Mouse (Mus musculus): Measurements from ENCODE around the gene Xkr7. TPM values are rescaled to one million over a fixed set of nuclear protein-coding genes. Genes with fewer than 3 reads are reported as not detected.
A peak's percentile ranks its signal among the peaks of the same experiment; 100 is the strongest.

Xkr7 gene
- polyA plus RNA-seq (2014; fragmentation: Nextera tagmentation; extraction: Ambion mirVana): 0.87 and 1.0 TPM in 2 replicates

- Histone ChIP-seq H3K4me1 (ENCODE audit: control insufficient read depth, insufficient read depth, low read length) (peaks cover 15% of the 10 kb centered on the region), H3K27ac (ENCODE audit: low read depth, low read length) (peak within 1 kb of the TSS; percentile 61), H3K27me3 (replicated peaks; ENCODE audit: control insufficient read depth, insufficient read depth, low read length) (peaks cover 11% of the 10 kb centered on the region; the same call in 1 of the 2 replicates), H3K36me3 (ENCODE audit: control insufficient read depth, insufficient read depth, low read length) (no peaks in the 10 kb centered on the region), H3K9ac (ENCODE audit: low read length) (peak within 1 kb of the TSS; percentile 73), H3K4me2 (ENCODE audit: low read length) (peak within 1 kb of the TSS; percentile 73), H3K9me3 (replicated peaks; ENCODE audit: control insufficient read depth, low read length) (no peaks in the 10 kb centered on the region), H3K4me3 (ENCODE audit: low read depth, low read length) (peak within 1 kb of the TSS; percentile 63)
- WGBS: 1% methylated on average over 22 of the region's 54 CpGs
- ATAC-seq (peak; percentile 84), DNase-seq (ENCODE audit: low spot score) (peak; percentile 69)
Measured at GRCm38 (mm10) chr2:153031126-153032082, at the start of gene Xkr7. Gene Xkr7 (plus strand): TSS chr2:153031852.

- WGBS: 0% methylated on average over 1 of the region's 1 CpGs
- H3K36me3 ChIP-seq (ENCODE audit: control insufficient read depth, insufficient read depth, low read length): no peaks in the 10 kb centered on the region
- ATAC-seq (peak; percentile 91), DNase-seq (ENCODE audit: low spot score) (peak; percentile 80)
- no peak overlapping the region for H3K27ac ChIP-seq (ENCODE audit: low read depth, low read length)
- no peaks in the 10 kb centered on the region for H3K4me1 ChIP-seq (ENCODE audit: control insufficient read depth, insufficient read depth, low read length)
- no peaks in the 10 kb centered on the region for H3K27me3 ChIP-seq (replicated peaks; ENCODE audit: control insufficient read depth, insufficient read depth, low read length)
- H3K4me3 ChIP-seq (ENCODE audit: low read depth, low read length): no peak overlapping the region
- no peaks in the 10 kb centered on the region for H3K9me3 ChIP-seq (replicated peaks; ENCODE audit: control insufficient read depth, low read length)
- no peak overlapping the region for H3K4me2 ChIP-seq (ENCODE audit: low read length)
- H3K9ac ChIP-seq (ENCODE audit: low read length): no peak overlapping the region
Measured at GRCm38 (mm10) chr2:152985582-152985981, 46.1 kb upstream of the Xkr7 start.

- Histone ChIP-seq H3K4me2 (ENCODE audit: low read length) (no peak overlapping the region), H3K36me3 (ENCODE audit: control insufficient read depth, insufficient read depth, low read length) (no peaks in the 10 kb centered on the region), H3K4me3 (ENCODE audit: low read depth, low read length) (no peak overlapping the region), H3K9ac (ENCODE audit: low read length) (no peak overlapping the region), H3K9me3 (replicated peaks; ENCODE audit: control insufficient read depth, low read length) (no peaks in the 10 kb centered on the region), H3K27ac (ENCODE audit: low read depth, low read length) (no peak overlapping the region), H3K4me1 (ENCODE audit: control insufficient read depth, insufficient read depth, low read length) (no peaks in the 10 kb centered on the region), H3K27me3 (replicated peaks; ENCODE audit: control insufficient read depth, insufficient read depth, low read length) (no peaks in the 10 kb centered on the region)
- DNase-seq (ENCODE audit: low spot score): no peak
- ATAC-seq: no peak
- 93% methylated on average over 9 of the region's 9 CpGs for WGBS
Measured at GRCm38 (mm10) chr2:152991529-152991928, 40.1 kb upstream of the Xkr7 start.

GRCm38 (mm10) chr2:152997046-152997445 lies 34.6 kb upstream of the Xkr7 start:
- H3K27ac ChIP-seq (ENCODE audit: low read depth, low read length): no peak overlapping the region
- H3K4me1 ChIP-seq (ENCODE audit: control insufficient read depth, insufficient read depth, low read length): no peaks in the 10 kb centered on the region
- WGBS: 52% methylated on average over 4 of the region's 4 CpGs
- no peak overlapping the region for H3K9ac ChIP-seq (ENCODE audit: low read length)
- no peaks in the 10 kb centered on the region for H3K36me3 ChIP-seq (ENCODE audit: control insufficient read depth, insufficient read depth, low read length)
- no peaks in the 10 kb centered on the region for H3K27me3 ChIP-seq (replicated peaks; ENCODE audit: control insufficient read depth, insufficient read depth, low read length)
- DNase-seq (ENCODE audit: low spot score): no peak
- no peak for ATAC-seq
- H3K4me3 ChIP-seq (ENCODE audit: low read depth, low read length): no peak overlapping the region
- no peak overlapping the region for H3K4me2 ChIP-seq (ENCODE audit: low read length)
- H3K9me3 ChIP-seq (replicated peaks; ENCODE audit: control insufficient read depth, low read length): no peaks in the 10 kb centered on the region

GRCm38 (mm10) chr2:153002492-153003248 lies 29.0 kb upstream of the Xkr7 start:
- no peak for ATAC-seq
- 89% methylated on average over 15 of the region's 15 CpGs for WGBS

GRCm38 (mm10) chr2:153003681-153004338 lies 27.8 kb upstream of the Xkr7 start:
- Histone ChIP-seq H3K4me3 (ENCODE audit: low read depth, low read length) (no peak overlapping the region), H3K9ac (ENCODE audit: low read length) (no peak overlapping the region), H3K27me3 (replicated peaks; ENCODE audit: control insufficient read depth, insufficient read depth, low read length) (no peaks in the 10 kb centered on the region), H3K36me3 (ENCODE audit: control insufficient read depth, insufficient read depth, low read length) (peaks cover 29% of the 10 kb centered on the region), H3K9me3 (replicated peaks; ENCODE audit: control insufficient read depth, low read length) (no peaks in the 10 kb centered on the region), H3K4me2 (ENCODE audit: low read length) (no peak overlapping the region), H3K27ac (ENCODE audit: low read depth, low read length) (no peak overlapping the region), H3K4me1 (ENCODE audit: control insufficient read depth, insufficient read depth, low read length) (peaks cover 4% of the 10 kb centered on the region; the same call in 1 of the 2 replicates)
- DNase-seq (ENCODE audit: low spot score) (peak; percentile 55), ATAC-seq (peak; percentile 50)
- 18% methylated on average over 13 of the region's 13 CpGs for WGBS

More at GRCm38 (mm10) chr2:153002492-153003248, 29.0 kb upstream of the Xkr7 start:
- DNase-seq (ENCODE audit: low spot score): no peak
- Histone ChIP-seq H3K9ac (ENCODE audit: low read length) (no peak overlapping the region), H3K27ac (ENCODE audit: low read depth, low read length) (no peak overlapping the region), H3K4me2 (ENCODE audit: low read length) (no peak overlapping the region), H3K27me3 (replicated peaks; ENCODE audit: control insufficient read depth, insufficient read depth, low read length) (no peaks in the 10 kb centered on the region), H3K4me3 (ENCODE audit: low read depth, low read length) (no peak overlapping the region), H3K9me3 (replicated peaks; ENCODE audit: control insufficient read depth, low read length) (no peaks in the 10 kb centered on the region), H3K4me1 (ENCODE audit: control insufficient read depth, insufficient read depth, low read length) (peaks cover 4% of the 10 kb centered on the region; the same call in 1 of the 2 replicates), H3K36me3 (ENCODE audit: control insufficient read depth, insufficient read depth, low read length) (peaks cover 18% of the 10 kb centered on the region; the same call in 1 of the 2 replicates)

GRCm38 (mm10) chr2:153005981-153006380 lies 25.7 kb upstream of the Xkr7 start:
- H3K27ac ChIP-seq (ENCODE audit: low read depth, low read length): no peak overlapping the region
- no peak overlapping the region for H3K4me2 ChIP-seq (ENCODE audit: low read length)
- ATAC-seq (no peak), DNase-seq (ENCODE audit: low spot score) (no peak)
- H3K27me3 ChIP-seq (replicated peaks; ENCODE audit: control insufficient read depth, insufficient read depth, low read length): no peaks in the 10 kb centered on the region
- no peaks in the 10 kb centered on the region for H3K9me3 ChIP-seq (replicated peaks; ENCODE audit: control insufficient read depth, low read length)
- H3K9ac ChIP-seq (ENCODE audit: low read length): no peak overlapping the region
- peaks cover 51% of the 10 kb centered on the region for H3K36me3 ChIP-seq (ENCODE audit: control insufficient read depth, insufficient read depth, low read length)
- 90% methylated on average over 3 of the region's 3 CpGs for WGBS
- H3K4me1 ChIP-seq (ENCODE audit: control insufficient read depth, insufficient read depth, low read length): peaks cover 4% of the 10 kb centered on the region; the same call in 1 of the 2 replicates
- no peak overlapping the region for H3K4me3 ChIP-seq (ENCODE audit: low read depth, low read length)

- peaks cover 64% of the 10 kb centered on the region for H3K36me3 ChIP-seq (ENCODE audit: control insufficient read depth, insufficient read depth, low read length)
- H3K9ac ChIP-seq (ENCODE audit: low read length): no peak overlapping the region
- H3K27ac ChIP-seq (ENCODE audit: low read depth, low read length): no peak overlapping the region
- ATAC-seq (no peak), DNase-seq (ENCODE audit: low spot score) (no peak)
- H3K4me1 ChIP-seq (ENCODE audit: control insufficient read depth, insufficient read depth, low read length): peaks cover 4% of the 10 kb centered on the region
- H3K4me2 ChIP-seq (ENCODE audit: low read length): no peak overlapping the region
- H3K27me3 ChIP-seq (replicated peaks; ENCODE audit: control insufficient read depth, insufficient read depth, low read length): no peaks in the 10 kb centered on the region
- 88% methylated on average over 12 of the region's 12 CpGs for WGBS
- no peaks in the 10 kb centered on the region for H3K9me3 ChIP-seq (replicated peaks; ENCODE audit: control insufficient read depth, low read length)
- no peak overlapping the region for H3K4me3 ChIP-seq (ENCODE audit: low read depth, low read length)
Measured at GRCm38 (mm10) chr2:153009192-153009973, 22.3 kb upstream of the Xkr7 start.
